Mouse (Mus musculus) WW6 (cell line): ENCODE data around the gene Sun2.

Source experiments
- DNase-seq: peaks from one replicate; pipeline ENCODE4 v3.0.0-alpha.2; 2013; ENCODE audit warnings: low read depth, low spot score

The Sun2 gene

DNA sequence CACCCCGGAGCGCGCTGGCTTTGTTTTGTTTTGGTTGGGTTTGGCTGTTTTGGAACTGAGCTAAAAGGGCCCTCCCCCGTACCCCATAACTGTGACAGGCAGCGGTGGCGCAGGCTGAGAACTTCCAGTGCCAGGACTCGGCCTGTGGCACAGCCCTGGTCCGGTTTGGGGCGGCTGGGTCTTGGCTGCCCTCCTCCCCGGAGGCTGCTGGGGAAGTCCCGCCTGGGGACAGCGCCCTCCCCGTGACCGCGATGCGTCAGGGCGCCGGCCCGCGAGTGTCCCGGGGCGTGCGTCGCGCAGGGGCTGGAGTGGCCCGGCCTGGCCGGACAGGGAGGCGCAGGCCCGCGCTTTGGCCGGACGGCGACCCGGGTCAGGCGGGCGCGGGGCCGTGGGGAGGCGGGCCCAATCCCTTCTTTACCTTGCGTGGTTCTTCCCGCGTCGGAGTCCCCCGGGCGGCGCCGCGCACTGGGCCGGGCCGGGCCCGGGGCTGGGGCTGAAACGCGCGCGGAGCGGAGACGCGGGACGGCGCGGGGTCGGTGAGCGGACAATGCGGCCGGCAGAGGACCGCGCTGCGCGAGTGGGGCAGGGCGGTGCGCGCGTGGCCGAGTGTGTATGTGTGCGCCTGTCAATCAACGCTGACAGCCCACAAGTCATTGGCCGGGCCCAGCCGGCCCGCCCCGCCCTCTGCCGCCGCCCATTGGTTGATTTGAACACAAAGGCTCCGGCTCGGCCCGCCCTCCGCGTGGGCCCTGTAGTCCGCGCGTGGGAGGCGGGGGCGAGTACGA, at the start of gene Sun2:
Gene Sun2, minus strand, starts transcription at position 616 of the 785 bp plus-strand sequence.
- DNase-seq = peak; percentile 40

DNA sequence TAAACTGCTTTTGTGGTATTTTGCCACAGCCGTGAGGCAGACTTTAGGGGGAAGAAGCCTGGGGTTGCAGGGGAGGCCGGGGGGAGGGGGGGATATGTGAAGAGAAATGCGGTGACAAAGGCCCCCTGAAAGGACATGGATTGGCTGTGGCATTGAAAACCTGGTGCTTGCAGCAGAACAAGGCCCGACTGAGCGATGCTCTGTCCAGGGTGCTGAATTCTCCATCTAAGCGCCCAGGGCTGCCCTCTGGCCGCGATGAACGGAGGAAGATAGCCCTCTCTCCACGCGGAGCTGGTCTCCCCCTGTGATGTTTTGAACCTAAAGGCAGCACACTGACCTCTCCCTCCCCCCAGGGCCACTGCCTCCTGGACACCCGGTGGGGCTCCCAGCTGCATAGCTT, 49.2 kb upstream of the Sun2 start:
- no peak for DNase-seq

DNA sequence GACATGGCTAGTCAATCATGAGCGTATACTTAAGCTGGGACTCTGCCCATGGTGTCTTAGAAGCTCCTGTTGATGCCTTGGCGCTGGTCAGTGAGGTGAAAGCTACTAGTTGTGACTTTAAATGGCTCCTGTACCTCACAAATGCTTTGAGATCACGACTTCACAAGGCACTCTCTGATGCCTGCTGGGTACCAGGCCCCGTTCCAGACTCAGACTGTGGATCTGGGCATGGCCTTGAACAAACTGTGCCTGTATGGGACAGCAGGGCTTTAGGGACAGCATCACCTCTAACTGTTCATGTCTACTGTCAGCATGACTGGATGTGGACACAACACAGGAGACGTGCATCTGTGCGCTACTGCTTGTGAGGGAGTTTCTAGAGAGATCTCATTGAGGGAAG, 48.6 kb upstream of the Sun2 start:
- no peak for DNase-seq

DNA sequence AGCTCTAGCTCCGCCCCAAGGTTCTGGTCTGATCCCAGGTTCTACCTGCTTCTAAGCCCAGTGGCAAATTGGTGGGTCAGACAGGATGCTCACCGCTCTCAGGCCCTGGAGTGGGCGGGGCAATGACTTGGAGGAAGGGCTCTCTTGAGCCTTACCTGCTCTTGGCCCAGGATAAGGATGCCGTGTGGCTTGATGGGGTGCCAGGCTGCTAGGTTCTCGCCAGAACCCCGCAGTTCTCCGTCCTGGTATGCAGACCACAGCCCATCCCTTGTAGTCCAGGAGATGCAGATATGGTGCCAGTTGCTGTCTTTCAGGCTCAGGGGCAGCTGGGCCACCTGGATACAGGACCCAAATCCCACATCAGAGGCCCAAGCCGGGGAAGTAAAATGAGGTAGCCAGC, 47.8 kb upstream of the Sun2 start:
- no peak for DNase-seq

DNA sequence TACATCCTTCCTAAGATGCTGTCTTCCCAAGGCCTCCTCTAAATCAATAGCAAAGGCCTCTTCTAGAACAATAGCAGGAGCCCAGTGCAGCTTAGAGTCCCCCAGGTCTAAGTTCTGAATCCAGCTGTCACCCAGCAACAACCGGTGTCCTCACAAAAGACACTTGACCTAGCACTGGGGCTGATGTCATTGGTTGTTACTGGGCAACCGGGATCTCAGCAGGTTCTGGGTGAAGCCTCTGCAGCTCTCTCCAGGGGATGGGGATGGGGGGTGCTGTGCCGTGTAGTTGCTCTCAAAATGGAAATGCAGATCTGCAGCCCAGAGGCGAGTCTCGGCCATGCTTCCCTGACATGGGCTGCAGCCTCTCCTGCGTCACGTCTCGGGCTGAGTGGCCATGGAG, 45.5 kb upstream of the Sun2 start:
- DNase-seq = no peak

DNA sequence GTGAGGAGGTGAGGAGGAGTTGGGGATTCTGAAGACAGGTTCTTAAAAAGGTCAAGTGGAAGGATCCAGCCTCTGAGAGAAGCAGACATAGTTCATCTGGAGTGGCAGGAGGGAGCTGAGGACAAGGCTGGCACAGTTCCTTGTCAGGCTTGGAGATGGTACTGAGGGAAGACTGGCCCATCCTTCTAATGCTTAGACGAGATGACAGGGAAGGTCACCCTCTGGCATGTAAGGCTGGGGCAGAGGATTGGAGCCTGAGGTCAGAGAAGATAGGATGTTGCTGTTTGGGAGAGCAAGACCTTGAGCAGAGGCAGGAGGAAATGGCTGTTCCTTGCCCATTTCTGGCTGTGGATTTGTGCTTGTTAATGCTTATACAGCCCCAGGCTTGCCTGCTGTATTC, 42.7 kb upstream of the Sun2 start:
- DNase-seq = no peak

DNA sequence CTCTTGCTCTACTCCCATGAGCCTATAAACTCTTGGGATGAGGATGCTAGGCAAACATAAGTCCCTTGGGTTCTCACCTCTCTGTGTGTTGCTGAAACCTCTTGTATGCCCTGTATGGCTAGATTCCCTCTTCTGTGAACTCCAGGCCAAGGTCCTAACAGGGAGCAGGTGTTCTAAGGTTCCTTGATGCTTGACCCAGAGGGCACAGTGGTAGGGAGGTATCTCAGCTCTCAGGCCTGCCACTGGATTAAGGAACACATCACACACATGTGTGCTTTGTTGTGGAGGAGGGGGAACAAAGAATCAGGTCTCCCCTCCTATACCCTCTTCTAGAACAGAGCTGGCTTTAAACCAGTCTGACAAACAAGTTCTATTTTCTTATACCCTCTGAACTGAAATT, 35.4 kb upstream of the Sun2 start, which contains the start of gene Dnal4:
Gene Dnal4, minus strand, starts transcription at position 101 of the 400 bp plus-strand sequence.
- no peak for DNase-seq

DNA sequence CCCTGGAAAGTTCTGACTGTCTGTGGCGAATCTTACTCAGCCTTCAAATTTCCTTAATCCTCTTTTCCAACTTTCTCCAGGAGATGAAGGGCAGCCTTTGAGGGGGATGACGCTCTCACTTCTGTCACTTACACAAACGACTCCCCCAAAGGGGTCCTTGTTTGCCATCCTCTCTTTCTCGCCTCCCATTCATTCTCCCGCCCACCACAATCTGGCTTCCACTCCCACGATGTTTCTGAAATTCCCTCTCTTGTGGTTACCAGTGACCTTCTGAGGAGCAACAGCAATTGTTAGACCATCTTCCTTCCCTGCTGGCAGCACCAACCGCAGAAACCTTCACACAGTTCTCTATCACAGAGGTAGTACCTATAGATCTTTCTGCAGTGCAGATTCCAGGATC, 33.3 kb upstream of the Sun2 start:
- DNase-seq = no peak

DNA sequence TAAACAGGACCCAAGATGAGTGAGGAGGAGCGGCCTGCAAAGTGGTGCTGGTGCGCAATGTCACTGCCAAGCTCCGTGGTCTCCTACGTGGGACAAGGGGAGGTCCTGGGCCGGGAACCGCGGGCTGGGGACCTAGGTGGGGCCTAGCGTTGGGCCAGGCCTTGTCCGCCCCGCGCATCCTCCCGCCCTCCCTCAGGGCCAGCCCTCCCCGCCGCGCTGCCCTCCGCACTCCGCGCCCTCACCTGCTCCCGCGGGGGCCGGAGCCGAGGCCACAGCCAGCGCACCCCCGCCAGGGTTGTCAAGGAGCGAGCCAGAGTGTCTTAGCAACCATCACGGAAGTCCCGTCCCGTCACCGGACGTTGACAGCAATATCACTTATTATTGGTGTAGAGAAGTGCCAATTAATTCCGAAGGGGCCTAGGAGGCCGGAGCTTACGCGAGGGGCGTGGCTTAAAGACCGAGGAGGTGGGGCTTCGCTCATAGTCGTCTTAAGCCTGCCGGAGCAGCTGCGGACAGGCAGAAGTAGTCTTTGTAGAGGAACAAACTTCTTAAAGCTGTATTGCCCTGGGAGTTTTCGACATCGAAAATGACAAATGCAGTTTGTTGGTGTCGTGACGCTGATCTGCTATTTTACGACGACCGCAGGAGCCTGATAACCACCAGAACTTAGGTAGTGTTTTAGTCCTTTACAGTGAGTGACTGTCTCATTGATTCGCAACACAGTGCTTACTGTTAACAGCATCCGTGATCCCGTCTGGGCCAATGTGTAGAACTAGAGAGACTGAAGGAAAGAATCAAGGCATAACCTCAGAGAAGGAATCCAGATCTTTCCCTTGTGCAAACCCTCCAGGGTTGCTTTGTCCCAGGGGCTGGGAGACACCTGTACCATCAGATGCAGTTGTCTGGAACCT, 32.0 kb upstream of the Sun2 start:
- peak; percentile 92 for DNase-seq

DNA sequence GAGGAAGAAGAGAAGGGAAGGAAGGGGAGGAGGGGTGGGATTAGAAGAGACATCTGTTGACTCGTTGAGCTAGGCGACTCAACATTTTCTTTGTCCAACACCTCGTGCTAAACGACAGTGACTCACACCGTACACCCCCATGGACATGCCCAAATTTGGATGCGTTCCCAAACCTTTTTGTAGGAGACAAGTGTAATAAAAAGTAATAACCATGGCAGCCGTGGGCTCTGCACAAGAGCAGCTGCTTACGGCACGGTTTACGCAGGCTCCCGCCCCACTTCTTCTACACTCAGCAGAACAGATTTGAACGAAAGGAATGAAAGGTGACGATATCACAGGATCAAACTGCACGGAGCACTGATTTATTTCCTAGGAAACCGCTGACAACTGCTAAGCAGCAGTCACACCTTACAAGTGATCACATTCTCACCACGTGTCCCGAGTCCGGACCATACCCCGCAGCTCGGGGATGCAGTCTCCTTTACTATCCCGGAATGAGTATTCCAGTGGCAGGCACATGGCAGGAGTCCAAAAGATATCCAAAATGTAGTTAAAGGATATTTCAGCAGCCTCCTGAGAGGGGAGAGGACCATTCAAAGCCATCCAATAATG, 28.4 kb upstream of the Sun2 start:
- DNase-seq = no peak

DNA sequence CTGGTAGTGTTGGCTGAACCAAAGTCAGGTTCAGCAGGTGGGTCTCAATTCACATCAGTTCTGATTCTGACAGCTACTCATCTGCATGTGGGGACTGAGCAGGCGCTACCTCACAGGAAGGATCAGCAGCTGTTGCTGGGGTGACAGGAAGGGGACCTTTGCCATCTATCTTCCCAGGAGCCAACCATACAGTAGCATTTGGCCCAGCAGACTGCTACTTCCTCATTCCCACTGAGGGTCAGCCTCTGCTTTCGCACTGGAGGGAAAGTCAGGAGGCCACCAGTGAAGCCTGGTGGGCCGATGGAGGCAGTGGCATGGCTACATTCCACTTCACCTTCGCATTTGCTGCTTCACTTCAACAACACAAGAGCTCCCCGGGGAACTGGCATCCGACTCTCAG, 26.0 kb upstream of the Sun2 start:
- DNase-seq = no peak

DNA sequence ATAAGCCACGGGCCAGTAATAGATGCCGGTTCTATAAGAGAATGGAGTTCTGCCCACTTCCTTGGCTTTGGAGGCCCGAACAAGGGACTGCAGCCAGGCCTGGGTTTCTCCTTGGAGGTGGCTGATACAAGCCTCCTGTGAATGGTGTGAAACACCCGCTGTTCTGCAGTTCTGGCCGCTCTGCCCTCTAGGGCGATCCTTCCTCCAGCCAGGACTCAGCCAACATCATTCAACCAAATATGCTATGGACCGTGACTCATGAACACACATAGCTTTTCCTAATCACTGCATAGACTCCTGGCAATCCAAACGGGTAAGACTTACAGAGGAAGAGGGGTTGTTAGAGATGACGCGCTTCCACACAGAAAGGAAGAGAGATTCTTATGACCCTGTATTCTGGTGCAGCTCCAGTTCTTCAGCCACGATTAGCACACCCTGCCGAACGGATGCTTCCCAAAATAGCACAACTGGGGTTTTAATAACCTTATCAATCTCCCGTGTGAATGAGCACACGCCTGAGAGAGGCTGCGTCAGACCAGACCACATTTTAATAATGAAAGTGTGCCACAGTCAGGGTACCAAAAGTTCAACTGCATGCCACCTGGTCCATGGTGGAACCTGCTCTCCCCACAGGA, 25.1 kb upstream of the Sun2 start:
- no peak for DNase-seq

DNA sequence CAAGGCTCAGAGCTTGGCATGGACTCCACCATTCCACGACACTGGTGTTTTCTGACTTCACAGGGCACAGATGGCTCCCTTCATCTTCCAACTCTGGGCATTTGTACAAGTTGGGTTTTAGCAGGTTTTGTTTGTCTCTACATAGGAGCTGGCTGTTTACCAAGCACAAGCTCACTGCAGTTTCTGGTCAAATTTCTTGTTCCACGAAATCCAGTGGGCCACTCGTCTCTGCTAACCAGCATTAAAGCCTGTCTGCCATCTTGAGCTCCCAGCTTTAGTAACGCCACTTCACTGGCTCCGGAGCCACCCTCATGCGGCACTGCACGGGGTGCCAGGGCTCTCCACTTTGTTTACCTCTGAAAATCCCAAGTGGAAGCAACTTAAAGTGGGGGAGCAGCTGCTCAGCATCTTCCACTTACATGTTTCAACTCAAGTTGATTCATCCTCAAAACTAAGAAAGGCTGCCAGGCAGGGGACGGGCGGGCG, 24.3 kb upstream of the Sun2 start:
- no peak for DNase-seq

DNA sequence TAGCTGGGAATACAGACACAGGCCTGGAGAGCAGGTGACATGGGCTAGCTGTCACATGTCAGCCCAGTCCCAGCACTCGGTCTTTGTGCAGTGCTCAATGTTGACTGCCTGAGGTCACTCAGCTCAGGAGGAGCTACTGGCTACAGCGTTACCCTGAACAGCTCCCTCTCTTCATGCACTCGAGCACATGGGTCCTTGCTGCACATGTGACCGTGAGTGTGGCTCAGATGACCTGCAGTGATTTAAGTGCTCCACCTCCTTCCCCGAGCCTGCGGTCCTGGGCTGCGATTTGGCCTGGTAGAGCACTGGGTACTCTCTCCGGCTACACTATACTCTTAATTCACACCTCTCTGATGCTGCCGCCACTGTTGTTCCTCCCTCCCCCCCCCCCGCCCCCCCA, 23.8 kb upstream of the Sun2 start:
- DNase-seq = no peak

DNA sequence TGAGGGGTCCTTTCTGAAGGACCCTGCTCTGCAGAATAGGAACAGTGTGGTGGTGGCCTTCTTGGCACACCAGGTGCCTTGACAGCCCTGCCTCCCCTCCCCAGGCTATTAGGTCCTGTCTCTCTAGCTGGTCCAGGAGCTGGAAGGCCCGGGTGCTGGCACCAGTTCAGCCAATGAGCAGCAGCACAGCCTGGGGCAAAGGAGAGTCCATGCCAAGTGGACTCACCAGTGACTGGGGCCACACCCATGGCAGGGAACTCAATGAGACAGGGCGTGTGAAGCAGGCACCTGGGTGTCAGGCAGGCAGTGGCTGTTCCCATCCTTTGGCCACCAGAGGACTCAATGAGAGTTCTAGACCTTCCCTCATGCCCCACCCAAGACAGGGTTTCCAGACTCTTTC, 23.0 kb upstream of the Sun2 start:
- no peak for DNase-seq

DNA sequence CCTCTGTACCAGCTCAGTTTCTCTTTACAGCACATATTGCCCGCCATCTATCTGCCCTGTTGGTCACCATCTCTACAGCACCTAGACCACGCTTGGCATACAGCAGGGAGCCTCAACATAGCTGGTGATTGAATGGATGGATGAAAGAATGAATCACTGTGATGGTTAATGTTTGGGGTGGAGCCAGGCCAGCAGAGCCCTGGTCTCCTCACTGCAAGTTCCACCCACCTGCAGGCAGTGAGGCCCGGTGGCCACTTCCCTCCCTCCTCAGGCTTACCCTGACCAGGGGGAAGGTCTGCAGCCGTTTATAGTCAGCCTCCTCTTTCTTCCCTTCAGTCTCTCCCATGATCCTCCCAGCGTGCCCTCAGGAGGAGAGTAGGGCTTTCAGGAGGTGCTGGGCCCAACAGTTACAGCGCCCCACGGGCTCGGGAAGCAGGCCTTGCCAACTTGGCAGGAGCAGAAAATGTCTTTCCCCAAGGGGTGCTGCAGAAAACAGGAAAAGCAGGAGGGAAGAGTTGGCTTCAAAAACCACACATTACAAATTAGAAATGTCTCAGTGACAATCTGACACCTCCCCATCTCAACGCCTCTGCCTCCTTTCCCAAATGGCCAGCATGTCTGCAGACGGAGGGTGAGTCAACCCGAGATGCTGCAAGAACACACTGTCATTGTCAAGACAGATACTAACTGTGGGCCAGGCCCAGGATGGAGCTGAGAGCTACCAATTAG, 22.4 kb upstream of the Sun2 start:
- no peak for DNase-seq

DNA sequence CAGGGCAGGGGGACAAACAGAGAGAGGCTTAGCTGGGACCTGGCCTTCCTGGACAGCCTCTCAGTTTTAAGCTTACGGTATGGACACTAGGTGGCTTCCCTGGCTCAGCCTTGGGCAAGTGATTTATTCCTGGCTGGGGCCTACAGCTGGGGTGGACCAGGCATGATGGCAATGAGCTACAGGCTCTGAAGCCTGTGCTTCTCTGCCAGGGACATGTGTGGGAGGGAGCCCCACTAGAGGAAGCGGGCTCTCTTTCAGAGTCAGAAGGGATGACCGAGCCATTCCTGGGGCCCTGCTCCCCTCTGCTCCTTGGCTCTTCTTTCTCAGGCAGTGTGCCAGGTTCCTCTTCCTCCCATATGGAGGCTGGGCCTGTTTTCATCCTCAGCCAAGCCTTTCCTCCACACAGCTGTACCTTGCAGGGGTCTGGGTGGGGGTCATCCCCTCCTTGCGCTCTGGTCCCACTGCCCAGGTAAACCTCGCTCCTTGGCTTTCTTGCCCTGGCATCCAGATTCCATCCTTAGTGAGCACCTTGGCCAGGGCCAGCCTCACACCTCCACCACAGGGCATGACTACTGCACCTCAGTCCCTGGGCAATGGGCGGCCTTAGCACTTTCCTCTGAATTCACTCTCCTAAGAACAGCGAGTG, 21.4 kb upstream of the Sun2 start:
- no peak for DNase-seq

DNA sequence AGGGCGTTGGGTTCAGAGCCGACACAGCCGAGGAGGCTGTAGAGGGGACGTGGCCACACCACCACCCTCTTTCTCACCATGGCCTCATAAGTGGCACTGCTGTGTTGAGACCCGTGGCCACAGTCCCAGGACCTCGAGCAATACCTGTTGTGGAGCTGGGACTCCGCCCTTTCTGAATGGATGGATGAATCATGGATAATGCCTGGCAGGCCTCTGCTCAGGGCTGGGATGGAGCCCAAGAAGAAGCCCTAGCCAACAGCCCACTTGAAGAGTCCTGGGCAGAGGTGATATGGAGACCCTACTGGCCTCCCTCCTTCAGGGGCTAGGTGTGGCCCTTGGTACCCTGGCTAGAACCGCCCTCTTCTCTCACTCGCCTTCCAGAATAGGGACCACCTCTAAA, 20.7 kb upstream of the Sun2 start:
- no peak for DNase-seq

DNA sequence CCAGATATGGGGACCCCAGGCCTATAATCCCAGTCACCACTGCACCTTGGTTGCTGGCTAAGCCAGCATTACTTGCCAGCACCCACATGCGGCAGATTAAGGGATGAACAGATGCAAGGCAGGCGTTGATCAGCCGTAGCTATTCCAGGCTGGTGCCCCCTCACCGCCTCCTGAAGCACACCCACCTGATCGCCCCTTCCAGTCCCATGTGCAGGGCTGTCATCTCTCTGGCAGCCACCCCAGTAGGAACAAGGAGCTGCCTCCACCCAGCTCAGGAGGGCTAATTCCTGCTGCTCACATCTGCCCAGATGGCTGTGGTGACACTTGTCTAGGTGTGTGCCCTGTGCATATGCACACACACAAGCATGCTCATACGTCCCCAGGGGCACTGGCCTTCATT, 18.6 kb upstream of the Sun2 start:
- DNase-seq = no peak

DNA sequence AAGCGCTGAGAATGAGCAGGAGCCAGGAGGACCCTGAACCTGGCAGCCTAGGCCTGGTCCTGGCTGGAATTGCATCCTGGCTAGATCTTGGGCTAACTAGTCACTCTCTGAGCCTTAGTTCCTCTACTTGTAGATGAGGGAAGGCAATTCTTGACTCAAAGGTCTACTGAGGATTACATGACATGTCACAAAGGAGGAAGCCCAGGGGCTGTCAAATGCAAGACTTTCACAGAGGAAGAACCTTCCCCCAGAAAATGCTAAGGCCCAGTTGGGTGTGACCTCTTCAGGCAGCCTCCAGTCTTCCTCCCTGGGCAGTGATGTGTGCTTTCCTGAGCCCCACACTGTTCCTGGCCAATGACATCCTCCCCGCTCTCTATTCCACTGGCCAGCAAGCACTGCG, 14.8 kb upstream of the Sun2 start:
- no peak for DNase-seq
